Mouse (Mus musculus): ENCODE measurements at regions not wholly inside any gene's neighbourhood (a gene's known extent, or its start where the extent isn't known, plus 50 kb on each side); places are given as distances from the start of the nearest gene placed in this dataset.

GRCm38 (mm10) chr13:26424513-26424912, 345.5 kb downstream of the Hdgfl1 start:
- TF ChIP-seq CTCF (IDR thresholded peaks at IDR 0.05; ENCODE audit: low read depth) (no peak), EP300 (IDR thresholded peaks at IDR 0.05; ENCODE audit: low read depth) (no peak)

Data from heart, postnatal 0 days (tissue).